Mouse (Mus musculus) limb, embryonic 11.5 days (tissue): ENCODE measurements at regions not wholly inside any gene's neighbourhood (a gene's known extent, or its start where the extent isn't known, plus 50 kb on each side); places are given as distances from the start of the nearest gene placed in this dataset.

Experiments used
- ATAC-seq: fragments of 200-750 bp; cut with Nextera tagmentation; 2 replicates; pipeline ENCODE4 v1.8.0; 2017; ENCODE audit warnings: low read depth; ENCODE audit not compliant: insufficient number of reproducible peaks, low FRiP score, low TSS enrichment
- DNase-seq: peaks from one replicate; pipeline ENCODE4 v3.0.0-alpha.2; 2015; ENCODE audit warnings: low spot score
- H3K27ac ChIP-seq: fragments of 300-500 bp; sonication (generic); replicated peaks from 2 replicates; pipeline ENCODE4 v1.5.1; 2014; ENCODE audit warnings: low read depth, mild to moderate bottlenecking, low read length
- H3K27me3 ChIP-seq: fragments of 300-500 bp; sonication (generic); 2 replicates; pipeline ENCODE4 v1.6.1; 2014; ENCODE audit warnings: mild to moderate bottlenecking, low read length, mixed read lengths; ENCODE audit not compliant: control insufficient read depth, insufficient read depth
- H3K36me3 ChIP-seq: fragments of 300-500 bp; sonication (generic); 2 replicates; pipeline ENCODE4 v1.6.1; 2014; ENCODE audit warnings: mild to moderate bottlenecking, low read length, moderate library complexity, mixed read lengths; ENCODE audit not compliant: control insufficient read depth, insufficient read depth
- H3K4me1 ChIP-seq: fragments of 300-500 bp; sonication (generic); 2 replicates; pipeline ENCODE4 v1.6.1; 2014; ENCODE audit warnings: low read length, mixed read lengths; ENCODE audit not compliant: control insufficient read depth, insufficient read depth
- H3K4me2 ChIP-seq: fragments of 300-500 bp; sonication (generic); 2 replicates; pipeline ENCODE4 v1.6.1; 2014; ENCODE audit warnings: low read depth, mild to moderate bottlenecking, moderate library complexity; ENCODE audit not compliant: severe bottlenecking
- H3K4me3 ChIP-seq: fragments of 300-500 bp; sonication (generic); 2 replicates; pipeline ENCODE4 v1.5.1; 2014; ENCODE audit warnings: low read depth, low read length
- H3K9ac ChIP-seq: fragments of 300-500 bp; sonication (generic); 2 replicates; pipeline ENCODE4 v1.6.1; 2014; ENCODE audit warnings: mild to moderate bottlenecking, low read length
- H3K9me3 ChIP-seq: fragments of 300-500 bp; sonication (generic); 2 replicates; pipeline ENCODE4 v1.6.1; 2016; ENCODE audit warnings: low read length; ENCODE audit not compliant: control insufficient read depth
- WGBS: fragments of 180-500 bp; shearing (Covaris S2); extraction: QIAGEN DNeasy Blood & Tissue Kit; methylation state at CpG from one replicate; pipeline ENCODE4 v1.1.7; 2014; 5-methylcytosine and 5-hydroxymethylcytosine counted together

DNA sequence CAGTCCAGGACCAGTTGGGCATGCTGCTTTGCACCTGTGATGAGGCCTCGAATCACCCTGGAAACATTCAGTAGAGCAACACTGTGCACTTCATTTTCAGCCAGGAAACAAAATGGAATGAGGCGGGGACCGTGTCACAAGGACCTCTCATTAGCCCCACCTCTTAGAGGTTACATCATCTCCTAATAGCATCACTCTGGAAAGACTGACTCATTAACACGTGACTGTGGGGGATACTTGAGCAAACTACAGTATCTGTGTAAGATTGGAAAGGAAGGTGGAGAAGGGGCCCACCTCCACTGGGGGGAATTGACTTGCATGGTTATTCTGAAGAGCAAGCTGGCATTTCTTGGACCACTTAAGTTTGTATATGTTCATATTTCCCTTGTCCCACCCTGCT, 275.3 kb downstream of the Plpp3 start:
- Histone ChIP-seq H3K9me3 (no peaks in the 10 kb centered on the region), H3K27ac (no peak overlapping the region), H3K36me3 (no peaks in the 10 kb centered on the region), H3K4me3 (no peak overlapping the region), H3K27me3 (no peaks in the 10 kb centered on the region), H3K4me2 (no peak overlapping the region), H3K9ac (no peak overlapping the region), H3K4me1 (peaks cover 6% of the 10 kb centered on the region; the same call in 1 of the 2 replicates)
- no peak for ATAC-seq
- DNase-seq: no peak
- 93% methylated on average over 4 of the region's 4 CpGs for WGBS

DNA sequence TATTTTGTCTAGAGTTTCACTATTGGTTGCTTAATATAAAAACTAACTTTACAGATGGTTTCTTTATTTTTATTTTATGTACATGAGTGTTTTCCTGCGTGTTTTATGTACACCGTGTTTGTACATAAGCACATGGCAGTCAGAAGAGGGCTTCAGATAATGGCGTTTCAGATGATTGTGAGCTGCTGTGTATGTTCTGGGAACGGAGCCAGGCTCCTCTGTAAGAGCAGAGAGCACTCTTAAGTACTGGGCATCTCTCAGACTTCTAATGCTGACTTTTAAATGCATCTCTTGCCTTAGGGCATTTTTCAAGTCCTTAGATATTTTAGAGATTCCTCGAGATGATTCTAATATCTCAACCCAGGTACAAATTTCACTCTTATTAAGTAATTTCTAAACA, 280.0 kb downstream of the Plpp3 start:
- Histone ChIP-seq H3K36me3 (no peaks in the 10 kb centered on the region), H3K27me3 (no peaks in the 10 kb centered on the region), H3K4me2 (no peak overlapping the region), H3K9me3 (no peaks in the 10 kb centered on the region), H3K4me3 (no peak overlapping the region), H3K9ac (no peak overlapping the region), H3K4me1 (no peaks in the 10 kb centered on the region), H3K27ac (no peak overlapping the region)
- ATAC-seq (no peak), DNase-seq (no peak)
- 88% methylated on average over 5 of the region's 5 CpGs for WGBS

DNA sequence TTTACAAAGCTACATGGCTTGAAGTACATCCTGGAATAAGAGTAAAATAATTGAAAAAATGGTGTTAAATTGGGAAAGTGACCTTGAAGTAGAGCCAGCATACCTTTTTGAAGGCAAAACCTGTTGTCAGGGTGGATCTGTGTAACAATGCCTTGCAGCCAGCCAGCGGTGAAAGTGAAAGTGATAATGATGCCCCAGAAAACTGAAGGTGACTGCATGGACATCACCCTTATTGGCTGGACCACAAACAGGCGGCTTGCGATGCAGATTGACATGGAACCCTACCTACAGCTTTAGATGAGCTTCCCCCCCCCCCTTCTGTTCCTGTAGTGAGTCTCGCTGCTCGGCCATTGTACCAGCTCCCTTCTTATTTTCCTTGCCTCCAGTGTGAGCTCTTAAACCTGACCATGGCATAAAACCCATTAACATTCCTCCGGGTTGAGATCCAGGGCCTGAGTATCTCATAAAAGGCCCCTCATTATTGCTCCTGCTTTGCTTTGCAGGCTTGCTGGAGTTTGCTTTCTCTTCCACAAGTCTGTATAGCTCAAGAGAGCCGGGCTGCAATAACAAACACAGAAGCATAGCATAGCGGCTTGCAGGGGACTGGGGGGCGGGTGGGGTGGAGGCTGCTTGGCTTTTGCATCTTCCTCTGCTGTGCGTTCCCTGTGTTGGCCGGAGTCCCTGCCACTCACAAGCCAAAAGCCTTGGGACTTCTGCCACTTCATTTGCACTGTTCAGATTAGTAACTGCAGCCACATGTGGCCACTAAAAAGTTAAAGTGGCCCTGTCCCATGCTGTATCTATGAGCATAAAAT, 292.1 kb downstream of the Plpp3 start:
- ATAC-seq (0 out of 2 replicates have a peak, but pooled peaks have one; percentile 3), DNase-seq (peak; percentile 31)
- Histone ChIP-seq H3K9me3 (no peaks in the 10 kb centered on the region), H3K4me1 (peaks cover 4% of the 10 kb centered on the region; the same call in 1 of the 2 replicates), H3K4me2 (peak overlapping the region; percentile 25; the same call in 1 of the 2 replicates), H3K9ac (no peak overlapping the region), H3K4me3 (0 out of 2 replicates have a peak overlapping the region, but pooled peaks have one; percentile 3), H3K36me3 (no peaks in the 10 kb centered on the region), H3K27me3 (no peaks in the 10 kb centered on the region), H3K27ac (peak overlapping the region; percentile 32; the same call in 1 of the 2 replicates)
- 35% methylated on average over 11 of the region's 11 CpGs for WGBS

DNA sequence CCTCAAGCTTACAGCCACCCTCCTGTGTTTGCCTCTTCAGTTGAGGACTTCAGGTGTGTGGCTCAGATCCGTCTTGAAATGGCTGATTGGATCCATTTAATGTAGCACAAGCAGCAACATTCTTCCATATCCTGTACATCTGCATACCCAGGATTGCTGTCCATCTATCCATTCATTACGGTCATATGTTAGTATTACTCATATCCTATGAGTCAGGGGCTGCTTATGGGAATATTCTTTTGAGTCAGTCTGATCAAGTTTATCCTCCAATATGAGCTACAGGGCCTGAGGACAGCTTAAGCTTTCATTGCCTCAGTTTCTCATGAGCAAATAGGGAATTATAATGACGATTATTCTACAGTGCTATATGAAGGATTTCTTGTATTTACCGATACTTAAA, 293.7 kb downstream of the Plpp3 start:
- peaks cover 4% of the 10 kb centered on the region; the same call in 1 of the 2 replicates for H3K4me1 ChIP-seq
- DNase-seq (no peak), ATAC-seq (no peak)
- H3K36me3 ChIP-seq: no peaks in the 10 kb centered on the region
- H3K27ac ChIP-seq: no peak overlapping the region
- H3K9me3 ChIP-seq: no peaks in the 10 kb centered on the region
- no peak overlapping the region for H3K4me3 ChIP-seq
- no peak overlapping the region for H3K9ac ChIP-seq
- no peaks in the 10 kb centered on the region for H3K27me3 ChIP-seq
- H3K4me2 ChIP-seq: no peak overlapping the region
- 91% methylated on average over 4 of the region's 4 CpGs for WGBS

DNA sequence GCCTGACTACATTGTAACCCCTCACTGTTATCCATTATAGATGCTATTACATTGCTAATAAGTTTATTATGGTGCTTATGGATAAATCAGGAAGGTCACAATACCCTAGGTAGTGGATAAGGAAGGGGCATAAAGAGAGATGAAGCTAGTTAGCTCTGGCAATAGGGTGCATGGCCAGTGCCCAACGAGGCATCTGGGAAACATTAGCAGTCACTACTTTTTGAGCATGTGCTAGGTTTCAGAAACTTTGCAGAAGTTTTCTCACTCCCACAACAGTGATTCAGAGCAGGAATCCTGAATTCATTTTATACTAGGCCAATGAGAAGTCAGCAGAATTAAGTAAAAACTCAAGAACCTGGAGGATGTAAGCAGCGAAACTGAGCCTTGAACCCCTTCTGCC, 294.7 kb downstream of the Plpp3 start:
- ATAC-seq: no peak
- Histone ChIP-seq H3K27ac (no peak overlapping the region), H3K27me3 (no peaks in the 10 kb centered on the region), H3K9me3 (no peaks in the 10 kb centered on the region), H3K4me3 (no peak overlapping the region), H3K36me3 (no peaks in the 10 kb centered on the region), H3K9ac (no peak overlapping the region), H3K4me1 (peaks cover 4% of the 10 kb centered on the region; the same call in 1 of the 2 replicates), H3K4me2 (no peak overlapping the region)
- WGBS: 74% methylated on average over 2 of the region's 2 CpGs
- no peak for DNase-seq

DNA sequence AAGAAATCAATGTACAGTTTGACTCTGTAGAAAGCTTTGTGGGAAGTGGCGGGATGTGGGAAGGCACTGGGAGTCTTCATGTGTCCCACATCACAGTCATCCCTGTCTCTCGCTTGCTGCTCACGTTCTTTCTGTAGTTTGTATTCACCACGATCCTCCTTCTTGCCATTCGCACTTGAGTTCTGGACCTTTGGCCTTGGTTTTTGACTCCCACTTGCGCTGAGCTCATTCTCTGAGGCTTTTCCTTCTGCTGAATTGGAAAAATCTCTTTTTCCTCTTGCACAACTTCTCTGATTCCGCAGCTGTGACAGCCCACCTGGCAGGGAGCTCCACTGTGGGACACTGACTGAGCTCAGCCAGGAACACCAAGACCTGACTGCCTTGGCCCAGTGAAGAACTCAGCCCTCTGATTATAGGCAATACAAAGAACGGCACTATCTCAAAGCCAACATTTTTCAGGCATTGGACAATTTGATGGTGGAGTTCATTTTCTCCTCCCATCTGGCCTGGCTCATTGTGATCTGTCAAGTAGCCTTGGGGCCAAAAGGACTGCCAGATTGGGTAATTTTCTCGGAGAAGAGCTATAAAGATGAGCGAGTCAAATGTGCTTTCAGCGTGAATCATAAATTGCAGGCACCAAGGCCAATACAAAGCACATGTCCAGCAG, 299.9 kb downstream of the Plpp3 start:
- Histone ChIP-seq H3K4me2 (no peak overlapping the region), H3K4me1 (0 out of 2 replicates have a peak, but pooled peaks cover 3% of the 10 kb centered on the region), H3K9ac (no peak overlapping the region), H3K4me3 (no peak overlapping the region), H3K9me3 (no peaks in the 10 kb centered on the region), H3K27me3 (no peaks in the 10 kb centered on the region), H3K36me3 (no peaks in the 10 kb centered on the region), H3K27ac (no peak overlapping the region)
- whole genome bisulfite sequencing: 80% methylated on average over 11 of the region's 11 CpGs
- ATAC-seq (no peak), DNase-seq (no peak)

DNA sequence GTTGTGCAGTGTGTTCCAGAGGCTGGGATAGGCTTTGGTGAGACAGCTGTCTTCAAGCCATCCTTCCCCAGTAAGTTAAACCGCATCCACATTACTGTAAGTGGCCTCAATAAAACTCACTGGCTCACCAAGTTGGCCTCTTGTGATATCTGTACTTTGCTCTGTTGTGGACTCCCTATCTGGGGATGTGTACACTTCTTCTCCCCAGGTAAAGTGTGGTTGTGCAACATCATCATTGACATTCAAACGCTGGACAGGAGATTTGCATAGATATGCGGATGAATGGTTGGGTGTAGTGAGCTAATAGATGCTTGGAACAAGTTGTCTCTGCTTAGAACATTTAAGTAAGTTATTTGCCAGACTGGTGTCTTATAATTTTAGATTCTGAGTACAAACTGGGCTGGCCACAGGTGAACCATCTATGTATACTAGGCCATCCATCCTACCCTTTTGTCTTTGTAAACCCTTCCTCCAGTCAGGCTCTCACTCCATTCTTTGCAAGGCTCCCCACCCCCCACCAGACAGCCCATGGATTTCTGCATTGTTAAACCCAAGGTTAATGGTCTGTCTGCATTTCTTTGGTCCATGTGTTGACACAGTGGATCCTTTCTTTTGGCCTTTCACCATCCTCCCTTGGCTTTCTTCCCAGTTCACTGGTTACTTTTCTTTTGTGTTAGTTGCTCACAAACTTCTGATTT, 303.0 kb downstream of the Plpp3 start:
- Histone ChIP-seq H3K27ac (no peak overlapping the region), H3K9me3 (no peaks in the 10 kb centered on the region), H3K27me3 (no peaks in the 10 kb centered on the region), H3K36me3 (no peaks in the 10 kb centered on the region), H3K4me3 (no peak overlapping the region), H3K9ac (no peak overlapping the region), H3K4me2 (no peak overlapping the region), H3K4me1 (0 out of 2 replicates have a peak, but pooled peaks cover 2% of the 10 kb centered on the region)
- ATAC-seq: no peak
- no peak for DNase-seq
- 89% methylated on average over 3 of the region's 3 CpGs for WGBS

DNA sequence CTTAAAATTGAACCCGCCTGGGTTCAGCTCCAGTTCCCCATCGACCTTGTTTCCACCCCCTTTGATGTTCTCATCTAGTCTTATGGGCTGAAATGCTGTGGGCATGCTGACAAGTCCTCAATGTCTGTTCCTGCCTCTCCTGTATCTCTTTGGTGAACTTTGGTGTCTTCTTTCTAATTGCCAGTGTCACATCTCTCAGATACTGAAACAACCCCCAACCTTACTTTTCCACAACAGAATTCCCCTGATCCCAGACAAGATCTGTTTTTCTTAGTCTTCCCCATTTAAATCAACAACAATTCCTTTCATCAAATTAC, 303.5 kb downstream of the Plpp3 start:
- no peak for ATAC-seq
- 61% methylated on average over 2 of the region's 2 CpGs for WGBS
- Histone ChIP-seq H3K27me3 (no peaks in the 10 kb centered on the region), H3K4me1 (0 out of 2 replicates have a peak, but pooled peaks cover 2% of the 10 kb centered on the region), H3K9ac (no peak overlapping the region), H3K9me3 (no peaks in the 10 kb centered on the region), H3K36me3 (no peaks in the 10 kb centered on the region), H3K4me2 (no peak overlapping the region), H3K4me3 (no peak overlapping the region), H3K27ac (no peak overlapping the region)
- DNase-seq: no peak
